Mouse (Mus musculus) mammary gland, adult 2 months (tissue): ENCODE results near the gene AU015836. TPM values are rescaled to one million over a fixed set of nuclear protein-coding genes. Genes with fewer than 3 reads are reported as not detected.

Source experiments
- polyA plus RNA-seq: library from polyadenylated mRNA; depleted of rRNA; stranded (reverse); fragments of >200 nt; gene quantifications from 2 replicates; pipeline ENCODE4 v1.2.3, GENCODE M21; 2012; ENCODE audit warnings: low replicate concordance; rRNA removed

The AU015836 gene
- not detected in 2 replicates for polyA plus RNA-seq

GRCm38 (mm10) chrX:93968444-93968843 is at the start of gene AU015836:
AU015836 (plus strand) TSS chrX:93968659.

Other genes with a start within 250 kb of the AU015836 start
- gene Pdk3, start 136.5 kb upstream of the AU015836 start, polyA plus RNA-seq: 9.5 and 9.6 TPM in 2 replicates
- 4.0 and 11.7 TPM in 2 replicates for gene Zfx, start 155.0 kb downstream of the AU015836 start, polyA plus RNA-seq
- 41.1 and 76.8 TPM in 2 replicates for gene Eif2s3x, start 244.2 kb downstream of the AU015836 start, polyA plus RNA-seq